Mouse (Mus musculus): ENCODE results near the gene Kcnq1. TPM values are rescaled to one million over a fixed set of nuclear protein-coding genes. Genes with fewer than 3 reads are reported as not detected.

Gene Kcnq1
- total and polyA plus RNA-seq, 3 experiments: not detected

GRCm38 (mm10) chr7:143201255-143201654 lies 95.1 kb downstream of the Kcnq1 start:
- in situ Hi-C loops (cut with MboI; ENCODE audit: low pct_ligation_motif_present, low pct_unique_long_range_greater_than_20kb, low sequenced_read_pairs): no loop called here

GRCm38 (mm10) chr7:143203897-143204296 lies 97.7 kb downstream of the Kcnq1 start:
- Histone ChIP-seq H3K27ac (ENCODE audit: insufficient read depth, low read depth) (no peak overlapping the region), H3K4me3 (replicated peaks in 1 of 3; ENCODE audit: low read depth in 2 of 3, low read length in 2 of 3, poor library complexity in 1 of 3) (no peak overlapping the region), H3K4me2 (ENCODE audit: insufficient read depth, low read depth, poor library complexity, severe bottlenecking) (no peak overlapping the region), H3K27me3 (replicated peaks) (peaks cover 48% of the 10 kb centered on the region), H3K9ac (ENCODE audit: insufficient read depth, low read depth) (no peak overlapping the region), H3K9me3 (replicated peaks; ENCODE audit: low read length) (no peaks in the 10 kb centered on the region), H3K79me2 (replicated peaks; ENCODE audit: control insufficient read depth, extremely low read depth, insufficient read depth, poor library complexity, severe bottlenecking) (no peaks in the 10 kb centered on the region), H3K4me1 (ENCODE audit: control insufficient read depth in 1 of 2, insufficient read depth in 2 of 2) (no peaks in the 10 kb centered on the region), H3K36me3 (replicated peaks in 1 of 2; ENCODE audit: control insufficient read depth in 1 of 2, insufficient read depth in 1 of 2, low read length in 1 of 2) (no peaks in the 10 kb centered on the region)
- TF ChIP-seq MEF2A (IDR thresholded peaks at IDR 0.05; ENCODE audit: borderline replicate concordance, low read depth, low read length) (no peak), NELFE (IDR thresholded peaks at IDR 0.05; ENCODE audit: low read depth, low read length) (no peak), RAD21 (IDR thresholded peaks at IDR 0.05; ENCODE audit: low read depth, low read length) (no peak), CHD1 (IDR thresholded peaks at IDR 0.05; ENCODE audit: low read depth, low read length) (no peak), GABPA (IDR thresholded peaks at IDR 0.05; ENCODE audit: insufficient replicate concordance, low read depth, low read length) (no peak), ZC3H11A (IDR thresholded peaks at IDR 0.05; ENCODE audit: low read depth, low read length) (no peak), KAT2A (IDR thresholded peaks at IDR 0.05; ENCODE audit: insufficient replicate concordance, low read length) (no peak), EP300 (IDR thresholded peaks at IDR 0.05; ENCODE audit: low read length) (no peak), CHD2 (IDR thresholded peaks at IDR 0.05; ENCODE audit: low read length) (no peak), BHLHE40 (IDR thresholded peaks at IDR 0.05; ENCODE audit: low read depth, low read length) (no peak), MYC (IDR thresholded peaks at IDR 0.05; ENCODE audit: low read depth, low read length) (no peak), MAZ (IDR thresholded peaks at IDR 0.05; ENCODE audit: low read depth, low read length) (no peak), MAFK (IDR thresholded peaks at IDR 0.05; ENCODE audit: insufficient replicate concordance, low read length) (no peak), CTCF (conservative IDR thresholded peaks at IDR 0.05 in 1 of 2, IDR thresholded peaks at IDR 0.05 in 1 of 2; ENCODE audit: low read depth in 2 of 2, low read length in 2 of 2) (no peak), USF1 (IDR thresholded peaks at IDR 0.05; ENCODE audit: low read depth, low read length) (no peak), ZKSCAN1 (IDR thresholded peaks at IDR 0.05; ENCODE audit: borderline replicate concordance, low read depth, low read length) (no peak), POLR2AphosphoS2 (IDR thresholded peaks at IDR 0.05; ENCODE audit: low read depth, low read length) (no peak)
- no peak for DNase-seq (ENCODE audit: extremely low read depth)
- dilution Hi-C loops (cut with MboI; ENCODE audit: extremely low pct_ligation_motif_present, extremely low pct_unique_long_range_greater_than_20kb, low sequenced_read_pairs): no loop called here
- in situ Hi-C loops (cut with MboI; ENCODE audit: low pct_ligation_motif_present, low pct_unique_long_range_greater_than_20kb, low sequenced_read_pairs): no loop called here

More at GRCm38 (mm10) chr7:143201255-143201654, 95.1 kb downstream of the Kcnq1 start:
- no peak for DNase-seq (ENCODE audit: extremely low read depth)
- Histone ChIP-seq H3K9me3 (replicated peaks; ENCODE audit: low read length) (no peaks in the 10 kb centered on the region), H3K27me3 (replicated peaks) (peaks cover 57% of the 10 kb centered on the region), H3K27ac (ENCODE audit: insufficient read depth, low read depth) (no peak overlapping the region), H3K4me2 (ENCODE audit: insufficient read depth, low read depth, poor library complexity, severe bottlenecking) (no peak overlapping the region), H3K4me3 (replicated peaks in 1 of 3; ENCODE audit: low read depth in 2 of 3, low read length in 2 of 3, poor library complexity in 1 of 3) (no peak overlapping the region), H3K4me1 (ENCODE audit: control insufficient read depth in 1 of 2, insufficient read depth in 2 of 2) (0 out of 4 replicates have a peak, but pooled peaks cover 0 to 2% of the 10 kb centered on the region in 2 experiments), H3K36me3 (replicated peaks in 1 of 2; ENCODE audit: control insufficient read depth in 1 of 2, insufficient read depth in 1 of 2, low read length in 1 of 2) (no peaks in the 10 kb centered on the region), H3K79me2 (replicated peaks; ENCODE audit: control insufficient read depth, extremely low read depth, insufficient read depth, poor library complexity, severe bottlenecking) (no peaks in the 10 kb centered on the region), H3K9ac (ENCODE audit: insufficient read depth, low read depth) (no peak overlapping the region)
- dilution Hi-C loops (cut with MboI; ENCODE audit: extremely low pct_ligation_motif_present, extremely low pct_unique_long_range_greater_than_20kb, low sequenced_read_pairs): no loop called here
- TF ChIP-seq PAX5 (IDR thresholded peaks at IDR 0.05; ENCODE audit: low read length): no peak
- no peak for TF ChIP-seq MEF2A (IDR thresholded peaks at IDR 0.05; ENCODE audit: borderline replicate concordance, low read depth, low read length)
- TF ChIP-seq RCOR1 (conservative IDR thresholded peaks at IDR 0.05; ENCODE audit: low read depth, low read length): no peak
- TF ChIP-seq CTCF (conservative IDR thresholded peaks at IDR 0.05 in 1 of 2, IDR thresholded peaks at IDR 0.05 in 1 of 2; ENCODE audit: low read depth in 2 of 2, low read length in 2 of 2): no peak
- TF ChIP-seq EP300 (IDR thresholded peaks at IDR 0.05; ENCODE audit: low read length): no peak
- no peak for TF ChIP-seq BHLHE40 (IDR thresholded peaks at IDR 0.05; ENCODE audit: low read depth, low read length)
- no peak for TF ChIP-seq ELF1 (IDR thresholded peaks at IDR 0.05; ENCODE audit: low read depth, low read length)
- no peak for TF ChIP-seq RAD21 (IDR thresholded peaks at IDR 0.05; ENCODE audit: low read depth, low read length)
- no peak for TF ChIP-seq MAX (IDR thresholded peaks at IDR 0.05; ENCODE audit: low read length)
- TF ChIP-seq TBP (conservative IDR thresholded peaks at IDR 0.05; ENCODE audit: low read depth, low read length): no peak
- no peak for TF ChIP-seq USF2 (conservative IDR thresholded peaks at IDR 0.05; ENCODE audit: low read depth, low read length)
- TF ChIP-seq ZNF384 (IDR thresholded peaks at IDR 0.05; ENCODE audit: low read depth, low read length): no peak
- no peak for TF ChIP-seq ETS1 (conservative IDR thresholded peaks at IDR 0.05; ENCODE audit: low read depth, low read length)
- TF ChIP-seq NELFE (IDR thresholded peaks at IDR 0.05; ENCODE audit: low read depth, low read length): no peak
- TF ChIP-seq POLR2AphosphoS2 (IDR thresholded peaks at IDR 0.05; ENCODE audit: low read depth, low read length): no peak
- no peak for TF ChIP-seq SMC3 (IDR thresholded peaks at IDR 0.05; ENCODE audit: low read depth, low read length)
